Mouse (Mus musculus): ENCODE measurements around the gene Naif1. TPM values are rescaled to one million over a fixed set of nuclear protein-coding genes. Genes with fewer than 3 reads are reported as not detected.
"Not testable (repeated sequence)": the region's sequence is repeated elsewhere in the genome, so short reads cannot be mapped to it uniquely, and the experiment has no call there.

Gene Naif1
- polyA plus RNA-seq, 1 experiment from 2014 or later = 5.8 TPM

GRCm38 (mm10) chr2:32471001-32471680, 20.9 kb downstream of the Naif1 start:
- Histone ChIP-seq H3K4me2 (no peak overlapping the region), H3K27ac (replicated peaks) (no peak overlapping the region), H3K4me3 (no peak overlapping the region), H3K27me3 (no peaks in the 10 kb centered on the region), H3K36me3 (no peaks in the 10 kb centered on the region), H3K9ac (no peak overlapping the region), H3K4me1 (replicated peaks) (no peaks in the 10 kb centered on the region), H3K9me3 (no peaks in the 10 kb centered on the region)
- no peak for ATAC-seq (ENCODE audit: low FRiP score, low read depth)
- 92% methylated on average over 6 of the region's 6 CpGs for WGBS

GRCm38 (mm10) chr2:32471681-32472061, 21.4 kb downstream of the Naif1 start:
- Histone ChIP-seq H3K9me3 (no peaks in the 10 kb centered on the region), H3K4me1 (replicated peaks) (no peaks in the 10 kb centered on the region), H3K27ac (replicated peaks) (no peak overlapping the region), H3K27me3 (no peaks in the 10 kb centered on the region), H3K4me3 (no peak overlapping the region), H3K4me2 (no peak overlapping the region), H3K36me3 (no peaks in the 10 kb centered on the region), H3K9ac (no peak overlapping the region)
- ATAC-seq (ENCODE audit: low FRiP score, low read depth) = no peak
- whole genome bisulfite sequencing = 87% methylated on average over 6 of the region's 6 CpGs

DNA sequence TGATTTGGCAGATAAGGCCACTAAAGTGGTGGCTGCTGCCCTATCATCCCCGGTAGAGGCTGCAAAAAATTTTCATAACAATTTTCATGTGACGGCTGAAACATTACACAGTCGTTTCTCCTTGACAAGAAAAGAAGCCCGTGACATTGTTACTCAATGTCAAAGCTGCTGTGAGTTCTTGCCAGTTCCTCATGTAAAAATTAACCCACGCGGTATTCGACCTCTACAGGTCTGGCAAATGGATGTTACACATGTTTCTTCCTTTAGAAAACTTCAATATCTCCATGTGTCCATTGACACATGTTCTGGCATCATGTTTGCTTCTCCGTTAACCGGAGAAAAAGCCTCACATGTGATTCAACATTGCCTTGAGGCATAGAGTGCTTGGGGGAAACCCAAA, 25.1 kb downstream of the Naif1 start:
- H3K4me3 ChIP-seq; H3K9ac ChIP-seq; H3K4me2 ChIP-seq; H3K27me3 ChIP-seq; H3K36me3 ChIP-seq; ATAC-seq (ENCODE audit: low FRiP score, low read depth); H3K27ac ChIP-seq (replicated peaks); H3K4me1 ChIP-seq (replicated peaks); H3K9me3 ChIP-seq: not testable (repeated sequence)
- 87% methylated on average over 5 of the region's 9 CpGs for WGBS

DNA sequence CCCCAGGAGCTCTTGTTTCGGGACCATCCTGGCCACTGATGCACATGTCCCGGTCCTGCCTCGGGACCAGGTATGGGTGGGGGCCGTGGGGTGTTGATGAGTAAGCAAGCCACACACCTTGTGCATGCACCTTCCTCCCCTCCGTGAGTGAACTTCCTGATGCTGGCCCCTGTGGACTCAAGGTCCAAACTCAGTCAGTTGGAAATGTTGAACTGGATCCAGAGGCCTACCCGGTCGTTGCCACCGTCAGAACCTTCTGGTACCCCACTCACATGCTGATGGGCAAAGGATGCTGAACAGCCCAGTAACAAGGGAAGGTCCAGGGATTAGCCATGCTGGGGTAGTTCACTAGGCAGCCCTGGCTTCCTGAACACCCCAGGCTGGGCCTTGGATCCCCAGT, 32.1 kb downstream of the Naif1 start:
- H3K36me3 ChIP-seq = no peaks in the 10 kb centered on the region
- H3K27ac ChIP-seq (replicated peaks) = no peak overlapping the region
- H3K4me1 ChIP-seq (replicated peaks) = no peaks in the 10 kb centered on the region
- no peaks in the 10 kb centered on the region for H3K9me3 ChIP-seq
- ATAC-seq (ENCODE audit: low FRiP score, low read depth) = no peak
- no peaks in the 10 kb centered on the region for H3K27me3 ChIP-seq
- WGBS = 93% methylated on average over 8 of the region's 8 CpGs
- no peak overlapping the region for H3K4me3 ChIP-seq
- no peak overlapping the region for H3K9ac ChIP-seq
- H3K4me2 ChIP-seq = no peak overlapping the region

GRCm38 (mm10) chr2:32483179-32483875, 33.1 kb downstream of the Naif1 start:
- Histone ChIP-seq H3K4me3 (no peak overlapping the region), H3K9ac (no peak overlapping the region), H3K27me3 (no peaks in the 10 kb centered on the region), H3K36me3 (no peaks in the 10 kb centered on the region), H3K9me3 (no peaks in the 10 kb centered on the region), H3K4me2 (no peak overlapping the region), H3K27ac (replicated peaks) (no peak overlapping the region), H3K4me1 (replicated peaks) (no peaks in the 10 kb centered on the region)
- no peak for ATAC-seq (ENCODE audit: low FRiP score, low read depth)
- 80% methylated on average over 8 of the region's 9 CpGs for WGBS

DNA sequence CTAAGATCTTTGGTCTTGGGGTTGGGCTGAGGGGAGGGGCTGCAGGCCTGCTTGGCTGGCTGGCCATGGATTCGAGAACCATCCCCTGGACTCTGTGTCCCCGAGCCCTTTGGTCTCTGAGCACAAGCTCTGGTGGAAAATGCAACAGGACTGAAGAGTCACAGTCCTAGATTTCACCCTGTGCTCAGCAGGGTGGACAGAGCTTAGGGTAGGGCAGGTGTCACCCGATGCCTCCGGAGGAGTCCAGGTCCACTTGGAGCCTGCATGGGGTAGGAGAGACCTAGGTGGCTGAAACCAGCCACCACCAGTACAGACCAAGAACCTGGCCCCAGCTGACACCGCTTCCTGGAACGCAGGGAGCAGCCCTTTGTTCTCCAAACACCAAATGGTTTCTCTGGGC, 34.7 kb downstream of the Naif1 start:
- Histone ChIP-seq H3K27ac (replicated peaks) (no peak overlapping the region), H3K9me3 (no peaks in the 10 kb centered on the region), H3K4me3 (no peak overlapping the region), H3K9ac (no peak overlapping the region), H3K4me2 (no peak overlapping the region), H3K4me1 (replicated peaks) (no peaks in the 10 kb centered on the region), H3K36me3 (no peaks in the 10 kb centered on the region), H3K27me3 (no peaks in the 10 kb centered on the region)
- WGBS = 82% methylated on average over 6 of the region's 6 CpGs
- no peak for ATAC-seq (ENCODE audit: low FRiP score, low read depth)

- no peak overlapping the region for H3K9ac ChIP-seq
- H3K4me2 ChIP-seq = no peak overlapping the region
- no peaks in the 10 kb centered on the region for H3K36me3 ChIP-seq
- no peak for ATAC-seq (ENCODE audit: low FRiP score, low read depth)
- H3K9me3 ChIP-seq = no peaks in the 10 kb centered on the region
- H3K27me3 ChIP-seq = no peaks in the 10 kb centered on the region
- H3K27ac ChIP-seq (replicated peaks) = no peak overlapping the region
- WGBS = 92% methylated on average over 4 of the region's 4 CpGs
- H3K4me3 ChIP-seq = no peak overlapping the region
- H3K4me1 ChIP-seq (replicated peaks) = no peaks in the 10 kb centered on the region
These were observed 35.5 kb downstream of the Naif1 start for GRCm38 (mm10) chr2:32485751-32486150.

- H3K9ac ChIP-seq = no peak overlapping the region
- no peaks in the 10 kb centered on the region for H3K9me3 ChIP-seq
- no peaks in the 10 kb centered on the region for H3K4me1 ChIP-seq (replicated peaks)
- no peak overlapping the region for H3K4me3 ChIP-seq
- no peak overlapping the region for H3K27ac ChIP-seq (replicated peaks)
- H3K36me3 ChIP-seq = no peaks in the 10 kb centered on the region
- no peak overlapping the region for H3K4me2 ChIP-seq
- ATAC-seq (ENCODE audit: low FRiP score, low read depth) = no peak
- 88% methylated on average over 9 of the region's 9 CpGs for WGBS
- no peaks in the 10 kb centered on the region for H3K27me3 ChIP-seq
These were observed 35.9 kb downstream of the Naif1 start for GRCm38 (mm10) chr2:32486155-32486554.

DNA sequence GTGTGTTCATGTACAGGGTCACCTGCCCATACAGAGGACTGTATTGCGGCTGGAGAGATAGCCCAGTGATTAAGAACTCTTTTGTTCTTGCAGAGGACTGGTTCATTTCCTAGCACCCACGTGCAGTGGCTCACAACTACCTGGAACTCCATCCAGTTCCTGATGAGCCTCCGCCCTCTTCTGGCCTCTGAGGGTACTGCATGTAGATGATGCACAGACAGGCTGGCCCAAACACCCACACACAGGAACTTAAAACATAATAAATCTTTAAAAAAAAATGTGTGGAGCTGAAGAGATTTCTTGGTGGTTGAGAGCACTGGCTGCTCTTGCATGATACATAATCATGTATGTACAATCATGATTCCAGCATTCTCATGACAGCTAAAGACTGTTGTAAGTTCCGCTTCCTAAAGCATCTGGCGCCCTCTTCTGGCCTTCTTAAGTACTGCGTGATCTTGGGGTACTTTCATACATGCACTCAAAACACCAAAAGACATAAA, 36.9 kb downstream of the Naif1 start:
- Histone ChIP-seq H3K9ac (no peak overlapping the region), H3K9me3 (no peaks in the 10 kb centered on the region), H3K4me3 (no peak overlapping the region), H3K36me3 (no peaks in the 10 kb centered on the region), H3K4me2 (no peak overlapping the region), H3K4me1 (replicated peaks) (no peaks in the 10 kb centered on the region), H3K27me3 (no peaks in the 10 kb centered on the region), H3K27ac (replicated peaks) (no peak overlapping the region)
- ATAC-seq (ENCODE audit: low FRiP score, low read depth) = peak; percentile 60
- WGBS = 7% methylated on average over 6 of the region's 6 CpGs

DNA sequence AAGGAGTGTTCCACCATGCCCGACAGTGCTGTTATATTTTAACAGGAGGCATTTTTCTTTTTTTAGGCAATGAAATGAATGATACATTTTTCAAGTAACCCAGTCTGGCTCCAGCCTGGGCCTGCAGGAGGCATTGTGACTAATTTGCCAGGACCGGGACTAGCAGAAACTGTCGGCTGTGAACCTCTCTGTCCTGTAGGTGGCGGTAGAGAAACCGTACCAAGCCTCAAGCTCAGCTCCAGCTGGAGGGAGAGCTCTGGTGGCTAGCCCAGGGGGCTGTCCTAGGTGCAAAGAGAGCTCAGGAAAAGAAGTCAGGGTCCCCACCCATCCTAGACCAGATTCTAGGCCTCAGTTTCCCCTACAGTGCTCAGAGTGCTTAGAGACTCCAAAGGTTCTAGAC, 38.4 kb downstream of the Naif1 start:
- Histone ChIP-seq H3K4me1 (replicated peaks) (no peaks in the 10 kb centered on the region), H3K4me3 (no peak overlapping the region), H3K9me3 (no peaks in the 10 kb centered on the region), H3K36me3 (no peaks in the 10 kb centered on the region), H3K9ac (no peak overlapping the region), H3K27me3 (no peaks in the 10 kb centered on the region), H3K27ac (replicated peaks) (no peak overlapping the region), H3K4me2 (no peak overlapping the region)
- WGBS = under 1% methylated on average over 5 of the region's 5 CpGs
- peak; percentile 59 for ATAC-seq (ENCODE audit: low FRiP score, low read depth)

GRCm38 (mm10) chr2:32490730-32491129, 40.5 kb downstream of the Naif1 start:
- H3K4me3 ChIP-seq; H3K4me2 ChIP-seq; H3K27ac ChIP-seq (replicated peaks); H3K36me3 ChIP-seq; H3K9me3 ChIP-seq; ATAC-seq (ENCODE audit: low FRiP score, low read depth); H3K9ac ChIP-seq; H3K27me3 ChIP-seq; H3K4me1 ChIP-seq (replicated peaks): not testable (repeated sequence)

DNA sequence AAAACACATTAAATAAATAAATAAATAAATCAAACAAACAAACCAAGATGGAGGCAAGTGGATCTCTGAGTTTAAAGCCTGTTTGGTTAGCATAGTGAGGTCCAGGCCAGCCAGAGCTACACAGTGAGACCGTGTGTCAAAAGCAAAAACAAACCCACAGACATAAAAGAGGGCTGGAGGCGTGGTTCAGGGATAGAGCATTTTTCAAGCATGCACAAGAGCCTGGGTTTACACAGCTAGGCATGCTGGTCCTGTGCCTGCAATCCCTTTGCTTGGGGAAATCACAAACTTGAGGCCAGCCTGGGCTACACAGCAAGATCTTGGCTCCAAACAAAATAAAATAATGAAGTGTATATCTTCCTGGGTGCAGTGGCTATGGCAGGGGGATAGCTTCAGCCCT, 42.4 kb downstream of the Naif1 start:
- Histone ChIP-seq H3K9ac (no peak overlapping the region), H3K4me1 (replicated peaks) (no peaks in the 10 kb centered on the region), H3K4me2 (no peak overlapping the region), H3K27ac (replicated peaks) (no peak overlapping the region), H3K27me3 (no peaks in the 10 kb centered on the region), H3K9me3 (no peaks in the 10 kb centered on the region), H3K36me3 (no peaks in the 10 kb centered on the region), H3K4me3 (no peak overlapping the region)
- WGBS = 77% methylated on average over 2 of the region's 2 CpGs
- no peak for ATAC-seq (ENCODE audit: low FRiP score, low read depth)

GRCm38 (mm10) chr2:32493301-32493701, 43.0 kb downstream of the Naif1 start:
- Histone ChIP-seq H3K4me2 (no peak overlapping the region), H3K9me3 (no peaks in the 10 kb centered on the region)

More at GRCm38 (mm10) chr2:32493301-32493701, 43.0 kb downstream of the Naif1 start:
- Histone ChIP-seq H3K36me3 (no peaks in the 10 kb centered on the region), H3K4me3 (no peak overlapping the region), H3K9ac (no peak overlapping the region), H3K27ac (replicated peaks) (no peak overlapping the region), H3K27me3 (no peaks in the 10 kb centered on the region), H3K4me1 (replicated peaks) (no peaks in the 10 kb centered on the region)
- ATAC-seq (ENCODE audit: low FRiP score, low read depth) = no peak
- 82% methylated on average over 12 of the region's 12 CpGs for WGBS
